Mouse (Mus musculus) G1E (cell line): ENCODE measurements at regions not wholly inside any gene's neighbourhood (a gene's known extent, or its start where the extent isn't known, plus 50 kb on each side); places are given as distances from the start of the nearest gene placed in this dataset.

Source experiments
- CTCF ChIP-seq: IDR thresholded peaks from 2 replicates; pipeline ENCODE4 v1.5.1; 2012; ENCODE audit warnings: low read depth, low read length, inconsistent platforms, mixed read lengths
- GATA1 ChIP-seq: IDR thresholded peaks from 2 replicates; pipeline ENCODE4 v1.6.1; 2012; ENCODE audit warnings: borderline replicate concordance, low read length, inconsistent platforms, mixed read lengths
- GATA2 ChIP-seq: IDR thresholded peaks from 2 replicates; pipeline ENCODE4 v1.6.1; 2012; ENCODE audit warnings: low read depth, low read length, inconsistent platforms, borderline replicate concordance
- POLR2AphosphoS5 ChIP-seq: IDR thresholded peaks from 2 replicates; pipeline ENCODE4 v1.6.1; 2012; ENCODE audit warnings: low read depth, low read length, inconsistent platforms; ENCODE audit not compliant: insufficient replicate concordance
- TAL1 ChIP-seq: conservative IDR thresholded peaks from 2 replicates; pipeline ENCODE4 v1.6.1; 2012; ENCODE audit warnings: low read depth, low read length, inconsistent platforms, mixed read lengths

DNA sequence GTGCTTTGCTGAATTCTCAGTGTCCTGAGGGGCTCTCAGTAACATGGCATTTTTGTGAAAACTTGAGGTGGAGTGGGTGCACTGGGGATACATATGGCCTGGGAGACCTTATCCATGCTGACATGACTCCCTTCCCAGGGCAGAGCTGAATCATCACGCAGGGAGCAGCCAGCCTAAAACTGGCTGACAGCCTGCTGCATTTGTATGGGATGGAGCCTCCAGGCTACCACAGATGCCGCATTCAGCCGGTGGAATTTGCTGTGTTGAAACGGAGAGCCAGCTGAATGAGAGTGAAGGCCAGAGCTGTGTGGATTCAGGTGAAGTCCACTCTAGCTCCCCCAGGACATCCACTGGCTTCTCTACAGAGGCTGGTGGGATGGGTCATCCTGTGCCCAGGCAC, 85.9 kb upstream of the Prickle1 start:
- TF ChIP-seq CTCF (no peak), TAL1 (no peak), GATA1 (no peak), POLR2AphosphoS5 (no peak), GATA2 (no peak)
